In the genomic region with DNA sequence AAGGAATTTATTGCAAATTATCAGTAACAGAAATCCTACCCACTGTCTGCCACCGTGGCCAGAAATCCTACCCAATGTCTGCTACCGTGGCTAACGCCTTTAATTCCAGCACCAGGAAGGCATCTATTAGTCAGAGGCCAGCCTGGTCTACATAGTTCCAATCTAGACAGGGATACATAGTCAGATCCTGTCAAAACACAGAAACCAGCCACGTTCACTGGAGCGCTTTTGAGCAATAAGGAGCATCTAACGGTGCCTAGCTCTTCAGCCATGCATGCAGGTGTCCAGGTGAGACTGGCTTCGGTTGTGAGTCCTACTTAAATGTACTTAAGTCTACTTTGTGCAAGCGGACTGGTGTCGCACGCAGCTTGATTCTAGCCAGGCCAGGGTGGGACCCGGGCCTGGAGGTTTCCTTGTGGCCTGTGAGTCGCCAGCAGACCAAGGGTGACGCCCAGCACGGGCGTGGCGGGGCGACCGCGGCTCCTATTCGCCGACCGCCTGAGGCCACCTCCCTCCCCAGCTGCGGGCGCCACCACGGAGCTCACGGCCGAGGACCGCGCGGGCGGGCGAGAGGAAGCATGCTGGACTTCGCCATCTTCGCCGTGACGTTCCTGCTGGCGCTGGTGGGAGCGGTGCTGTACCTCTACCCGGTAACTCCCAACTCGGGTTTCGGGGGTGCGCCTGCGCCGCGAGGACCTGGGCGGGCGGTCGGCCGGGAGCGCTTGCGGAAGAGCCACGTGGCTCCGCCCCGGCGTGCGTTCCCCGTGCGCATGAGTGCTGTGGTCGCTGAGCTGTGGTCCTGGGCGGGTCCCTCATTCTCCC, we compare ENCODE assay signal across 8 mouse cellular contexts. TPM values are rescaled to one million over a fixed set of nuclear protein-coding genes. Genes with fewer than 3 reads are reported as not detected.
A peak's percentile ranks its signal among the peaks of the same experiment; 100 is the strongest.
DNase-seq lines count a peak whose midpoint lies in the region; ATAC-seq and TF ChIP-seq lines count a peak whose summit lies in the region.

Gene Cyp20a1, plus strand, starts transcription at position 516 of the 822 bp plus-strand sequence.

- peaks cover 8% of the 10 kb centered on the region for H3K36me3 ChIP-seq in embryonic facial prominence, embryonic 13.5 days
- H3K36me3 ChIP-seq in kidney, adult 2 months (ENCODE audit: control insufficient read depth, insufficient read depth, low read length): no peaks in the 10 kb centered on the region; the same call in 1 of the 2 replicates
- H3K36me3 ChIP-seq in limb, embryonic 12.5 days: peaks cover 9% of the 10 kb centered on the region
- no peaks in the 10 kb centered on the region for H3K36me3 ChIP-seq in midbrain, embryonic 15.5 days (replicated peaks)
- peaks cover 4% of the 10 kb centered on the region; the same call in 1 of the 2 replicates for H3K36me3 ChIP-seq in spleen, adult 2 months (ENCODE audit: control insufficient read depth, insufficient read depth, low read length)

- peak within 1 kb of the TSS; percentile 70 for H3K4me3 ChIP-seq in embryonic facial prominence, embryonic 13.5 days
- H3K4me3 ChIP-seq in kidney, adult 2 months (ENCODE audit: insufficient read depth, low read depth, low read length): peak within 1 kb of the TSS; percentile 76
- H3K4me3 ChIP-seq in limb, embryonic 12.5 days (replicated peaks): peak within 1 kb of the TSS; percentile 63
- peak within 1 kb of the TSS; percentile 92 for H3K4me3 ChIP-seq in midbrain, embryonic 15.5 days
- peak within 1 kb of the TSS; percentile 77 for H3K4me3 ChIP-seq in spleen, adult 2 months (ENCODE audit: extremely low read depth, insufficient read depth, insufficient read length)

- peak; percentile 97 for DNase-seq in 3134 (ENCODE audit: extremely low read depth, insufficient read length, low spot score)
- peak; percentile 93 to 95 for DNase-seq in adrenal gland, postnatal 36 days
- DNase-seq in heart, adult 18-20 months: peak; percentile 91 to 95
- DNase-seq in kidney, adult 2 months: peak; percentile 94
- DNase-seq in spleen, adult 2 months (ENCODE audit: low read depth in 1 of 2, low spot score in 2 of 2): peak; percentile 60 to 82

- TF ChIP-seq POLR2A in kidney, adult 2 months (IDR thresholded peaks at IDR 0.05; ENCODE audit: low read depth, low read length): peak; percentile 48
- TF ChIP-seq POLR2A in spleen, adult 2 months (IDR thresholded peaks at IDR 0.05; ENCODE audit: low read depth, low read length): peak; percentile 54; the same call in 1 of the 2 replicates

- peak within 1 kb of the TSS; percentile 73 for H3K4me2 ChIP-seq in embryonic facial prominence, embryonic 13.5 days
- H3K4me2 ChIP-seq in limb, embryonic 12.5 days: peak within 1 kb of the TSS; percentile 70
- H3K4me2 ChIP-seq in midbrain, embryonic 15.5 days: peak within 1 kb of the TSS; percentile 86

- WGBS in embryonic facial prominence, embryonic 13.5 days: under 1% methylated on average over 60 of the region's 60 CpGs
- WGBS in kidney, adult 2 months: under 1% methylated on average over 60 of the region's 60 CpGs
- 1% methylated on average over 60 of the region's 60 CpGs for WGBS in limb, embryonic 12.5 days
- 2% methylated on average over 60 of the region's 60 CpGs for WGBS in midbrain, embryonic 15.5 days
- 2% methylated on average over 60 of the region's 60 CpGs for WGBS in spleen, adult 2 months

- peak within 1 kb of the TSS; percentile 94 for H3K27ac ChIP-seq in embryonic facial prominence, embryonic 13.5 days
- peak within 1 kb of the TSS; percentile 87 for H3K27ac ChIP-seq in kidney, adult 2 months (ENCODE audit: insufficient read depth, low read depth, low read length)
- peak within 1 kb of the TSS; percentile 96 for H3K27ac ChIP-seq in limb, embryonic 12.5 days
- H3K27ac ChIP-seq in midbrain, embryonic 15.5 days: peak within 1 kb of the TSS; percentile 95
- peak within 1 kb of the TSS; percentile 82 for H3K27ac ChIP-seq in spleen, adult 2 months (ENCODE audit: insufficient read depth, low read length)

- peak within 1 kb of the TSS; percentile 82 for H3K9ac ChIP-seq in embryonic facial prominence, embryonic 13.5 days
- peak within 1 kb of the TSS; percentile 74 for H3K9ac ChIP-seq in limb, embryonic 12.5 days (replicated peaks)
- peak within 1 kb of the TSS; percentile 86 for H3K9ac ChIP-seq in midbrain, embryonic 15.5 days

- H3K9me3 ChIP-seq in embryonic facial prominence, embryonic 13.5 days: no peaks in the 10 kb centered on the region
- no peaks in the 10 kb centered on the region for H3K9me3 ChIP-seq in limb, embryonic 12.5 days
- H3K9me3 ChIP-seq in midbrain, embryonic 15.5 days: no peaks in the 10 kb centered on the region

- peak; percentile 97 for ATAC-seq in embryonic facial prominence, embryonic 13.5 days (ENCODE audit: insufficient number of reproducible peaks, insufficient read depth, low FRiP score, low TSS enrichment, low read depth)
- ATAC-seq in limb, embryonic 12.5 days (ENCODE audit: insufficient number of reproducible peaks, insufficient read depth, low FRiP score, low TSS enrichment, low read depth): peak; percentile 98
- ATAC-seq in midbrain, embryonic 15.5 days (replicated peaks): peak; percentile 99

- TF ChIP-seq CTCF in kidney, adult 2 months (conservative IDR thresholded peaks at IDR 0.05; ENCODE audit: insufficient read depth, insufficient read length, low read depth, low read length): no peak
- TF ChIP-seq CTCF in spleen, adult 2 months (IDR thresholded peaks at IDR 0.05; ENCODE audit: extremely low read depth, insufficient read depth, insufficient read length, insufficient replicate concordance): no peak

- H3K27me3 ChIP-seq in embryonic facial prominence, embryonic 13.5 days: no peaks in the 10 kb centered on the region
- H3K27me3 ChIP-seq in kidney, adult 2 months (replicated peaks; ENCODE audit: control insufficient read depth, insufficient read depth, low read length): no peaks in the 10 kb centered on the region
- H3K27me3 ChIP-seq in limb, embryonic 12.5 days: no peaks in the 10 kb centered on the region
- H3K27me3 ChIP-seq in midbrain, embryonic 15.5 days (replicated peaks): no peaks in the 10 kb centered on the region
- no peaks in the 10 kb centered on the region for H3K27me3 ChIP-seq in spleen, adult 2 months (ENCODE audit: control insufficient read depth, insufficient read depth, low read length)

- H3K4me1 ChIP-seq in embryonic facial prominence, embryonic 13.5 days: peaks cover 12% of the 10 kb centered on the region
- H3K4me1 ChIP-seq in kidney, adult 2 months (ENCODE audit: control insufficient read depth, insufficient read depth, low read length): no peaks in the 10 kb centered on the region
- H3K4me1 ChIP-seq in limb, embryonic 12.5 days (replicated peaks): no peaks in the 10 kb centered on the region
- H3K4me1 ChIP-seq in midbrain, embryonic 15.5 days: peaks cover 13% of the 10 kb centered on the region
- no peaks in the 10 kb centered on the region for H3K4me1 ChIP-seq in spleen, adult 2 months (ENCODE audit: control insufficient read depth, insufficient read depth, insufficient read length)

RNA-seq across cellular contexts. Expression of gene Cyp20a1, which starts in this region (rescaled TPM):
- total RNA-seq in adrenal gland, postnatal 36 days (2021): 10 to 100 TPM; 26.9 to 29.4 TPM
- polyA plus RNA-seq in embryonic facial prominence, embryonic 13.5 days (2015; fragmentation: Nextera tagmentation; extraction: Ambion mirVana): 19.4 and 24.7 TPM in 2 replicates
- 10 to 100 TPM in 1 of 2 experiments, 1 to 10 TPM in 1; 8.7 to 11.2 TPM for total RNA-seq in heart, adult 18-20 months (2021)
- polyA plus RNA-seq in kidney, adult 2 months (2012; rRNA removed): 6.3 and 7.7 TPM in 2 replicates
- 20.0 and 23.9 TPM in 2 replicates for polyA plus RNA-seq in limb, embryonic 12.5 days (2016; fragmentation: Nextera tagmentation; extraction: Ambion mirVana)
- 11.4 and 12.5 TPM in 2 replicates for polyA plus RNA-seq in midbrain, embryonic 15.5 days (2015; fragmentation: Nextera tagmentation; extraction: Ambion mirVana)
- polyA plus RNA-seq in spleen, adult 2 months (2012; rRNA removed): 1.9 and 2.5 TPM in 2 replicates

Comparison
In these comparisons a context has a peak if more than half of its experiments do, and no peak if none do; other contexts are left out.
1. Peak in every context shown above with its lines: DNase-seq, ATAC-seq, H3K4me3 ChIP-seq and H3K27ac ChIP-seq.